Mouse (Mus musculus) layer of hippocampus, adult 8-10 months (tissue): ENCODE results near the gene Ercc8. TPM values are rescaled to one million over a fixed set of nuclear protein-coding genes. Genes with fewer than 3 reads are reported as not detected.

Source experiments
- DNase-seq, 2 experiments: peaks; one replicate each; pipeline ENCODE4 v3.0.0; 2022; ENCODE audit warnings: low spot score in 2 of 2
- total RNA-seq, 4 experiments: library from RNA; stranded (reverse); gene quantifications; 2 replicates each; pipeline ENCODE4 v1.2.4; 2022

Ercc8 gene
- total RNA-seq, 4 experiments from 2014 or later = 15.3 to 19.8 (median 16.2) TPM

GRCm38 (mm10) chr13:108157156-108157555 lies 1.4 kb upstream of the Ercc8 start:
- no peak for DNase-seq

- DNase-seq = no peak
These were observed 633 bp upstream of the Ercc8 start for GRCm38 (mm10) chr13:108157732-108158464.

GRCm38 (mm10) chr13:108159241-108159575 lies 677 bp downstream of the Ercc8 start:
- no peak for DNase-seq

GRCm38 (mm10) chr13:108159963-108160362 lies 1.4 kb downstream of the Ercc8 start:
- DNase-seq = no peak

- no peak for DNase-seq
These were observed 5.4 kb downstream of the Ercc8 start for GRCm38 (mm10) chr13:108163912-108164311.

GRCm38 (mm10) chr13:108164621-108165020 lies 6.1 kb downstream of the Ercc8 start:
- DNase-seq = no peak

GRCm38 (mm10) chr13:108170002-108170401 lies 11.5 kb downstream of the Ercc8 start:
- no peak for DNase-seq

GRCm38 (mm10) chr13:108170511-108170910 lies 12.0 kb downstream of the Ercc8 start:
- DNase-seq = no peak

GRCm38 (mm10) chr13:108179618-108180017 lies 21.1 kb downstream of the Ercc8 start:
- no peak for DNase-seq

- no peak for DNase-seq
These were observed 22.3 kb downstream of the Ercc8 start for GRCm38 (mm10) chr13:108180821-108181220.

- DNase-seq = no peak
These were observed 26.3 kb downstream of the Ercc8 start for GRCm38 (mm10) chr13:108184743-108185255.

GRCm38 (mm10) chr13:108185530-108185929 lies 27.0 kb downstream of the Ercc8 start:
- DNase-seq = no peak

GRCm38 (mm10) chr13:108187994-108188393 lies 29.5 kb downstream of the Ercc8 start:
- no peak for DNase-seq

- DNase-seq = peak in 1 of 2 experiments; percentile 55
These were observed 32.7 kb downstream of the Ercc8 start for GRCm38 (mm10) chr13:108191074-108191720.

- DNase-seq = no peak
These were observed 36.9 kb downstream of the Ercc8 start for GRCm38 (mm10) chr13:108195474-108195873.

- no peak for DNase-seq
These were observed 46.3 kb downstream of the Ercc8 start for GRCm38 (mm10) chr13:108204857-108205256.

- DNase-seq = no peak
These were observed 48.9 kb downstream of the Ercc8 start for GRCm38 (mm10) chr13:108207447-108207846.

- DNase-seq = no peak
These were observed 49.6 kb downstream of the Ercc8 start for GRCm38 (mm10) chr13:108208090-108208489.

GRCm38 (mm10) chr13:108210960-108211359 lies 52.4 kb downstream of the Ercc8 start:
- DNase-seq = no peak

- DNase-seq = no peak
These were observed 54.0 kb downstream of the Ercc8 start for GRCm38 (mm10) chr13:108212397-108213018.

GRCm38 (mm10) chr13:108214081-108214484 lies 55.6 kb downstream of the Ercc8 start, which contains the start of gene Elovl7:
Gene Elovl7 (plus strand): TSS chr13:108214404.
- DNase-seq = peak; percentile 58 to 65

GRCm38 (mm10) chr13:108214485-108215107 lies 56.1 kb downstream of the Ercc8 start:
- peak in 1 of 2 experiments; percentile 9 for DNase-seq
